Mouse (Mus musculus) thymus, postnatal 0 days (tissue): ENCODE data around the gene Cdh20. TPM values are rescaled to one million over a fixed set of nuclear protein-coding genes. Genes with fewer than 3 reads are reported as not detected.
"Not testable (repeated sequence)": the region's sequence is repeated elsewhere in the genome, so short reads cannot be mapped to it uniquely, and the experiment has no call there.

Experiments
- DNase-seq: peaks from one replicate; pipeline ENCODE4 v3.0.0-alpha.2; 2015; ENCODE audit warnings: low spot score
- polyA plus RNA-seq: library from polyadenylated mRNA; unstranded; fragments of >200 nt; fragmentation: Nextera tagmentation; extraction: Ambion mirVana; gene quantifications from 2 replicates; pipeline ENCODE4 v1.2.1, GENCODE M21; 2015

Cdh20 gene
- polyA plus RNA-seq, 1 experiment from 2014 or later, result not detected

- DNase-seq, result no peak
Observed at GRCm38 (mm10) chr1:104916507-104916906, 148.2 kb downstream of the Cdh20 start.

GRCm38 (mm10) chr1:104917307-104917836 is 149.0 kb downstream of the Cdh20 start:
- no peak for DNase-seq

DNA sequence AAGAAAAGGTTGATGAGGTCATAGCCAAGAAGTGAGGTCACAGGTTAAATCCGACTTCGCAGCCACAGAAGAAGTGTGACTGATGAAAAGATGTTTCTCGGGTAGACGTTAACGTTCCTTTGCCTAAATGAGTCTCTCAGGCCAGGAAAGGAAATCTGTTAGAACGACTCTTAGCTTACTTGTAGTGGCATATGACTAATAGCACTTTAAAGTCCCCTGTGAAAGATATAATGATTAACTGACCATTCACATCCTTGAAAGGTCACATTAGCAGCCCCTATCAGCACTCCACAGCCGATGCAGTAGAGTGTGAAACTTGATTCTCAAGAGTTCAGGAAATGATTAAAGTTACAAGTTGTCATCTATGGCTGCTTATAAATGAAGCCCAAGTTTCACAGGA is 164.7 kb downstream of the Cdh20 start:
- DNase-seq, result no peak

GRCm38 (mm10) chr1:104936966-104937365 is 168.6 kb downstream of the Cdh20 start:
- DNase-seq, result no peak

DNA sequence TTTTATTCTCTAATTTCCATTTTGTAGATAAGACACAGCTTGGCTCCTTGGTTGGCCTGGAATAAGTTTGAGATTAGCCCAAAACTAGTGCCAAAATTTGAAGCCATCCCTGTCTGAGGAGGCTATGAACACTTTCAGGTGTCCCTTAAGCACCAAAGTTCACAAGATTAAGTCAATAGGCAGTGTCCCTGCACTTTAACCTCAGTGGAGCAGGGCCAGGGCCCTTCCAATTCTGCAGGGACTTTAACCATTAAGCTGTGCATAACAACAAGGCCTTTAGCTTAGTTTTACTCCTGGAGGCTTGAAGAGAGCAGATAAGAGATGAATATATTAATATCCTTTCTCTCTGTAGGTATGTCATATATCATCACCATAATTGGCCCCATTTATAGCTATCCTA is 170.8 kb downstream of the Cdh20 start:
- DNase-seq, result no peak

DNA sequence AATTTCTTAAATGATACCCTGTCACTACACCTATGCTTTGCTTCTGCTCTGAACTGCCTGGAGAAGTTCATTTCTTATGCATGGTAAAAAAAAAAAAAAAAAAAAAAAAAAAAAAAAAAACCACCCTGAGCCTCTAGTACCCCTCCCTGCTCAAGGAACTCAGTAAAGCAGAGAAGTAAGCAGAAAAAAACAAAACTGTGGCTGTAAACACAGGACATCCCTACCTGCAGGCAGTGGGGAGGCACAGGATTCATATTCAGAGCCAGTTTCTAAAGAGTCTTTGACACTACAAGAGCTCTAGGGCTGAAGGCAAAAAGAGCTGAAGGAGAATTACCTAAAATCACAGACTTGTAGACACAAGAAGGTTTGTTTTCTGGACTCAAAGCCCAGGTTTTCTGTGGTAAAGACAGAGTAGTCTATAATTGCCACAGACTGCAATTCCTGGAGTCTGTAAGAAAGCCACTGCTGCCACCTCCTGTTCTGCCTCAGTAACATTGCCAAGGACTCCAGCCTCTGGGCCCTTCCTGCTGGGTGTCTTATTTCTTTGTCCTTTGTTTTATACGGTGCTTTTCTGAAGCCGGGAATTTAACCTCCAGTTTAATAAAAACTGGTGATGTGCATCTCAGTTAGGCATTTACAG is 176.3 kb downstream of the Cdh20 start:
- DNase-seq, result no peak

- DNase-seq, result no peak
Observed at GRCm38 (mm10) chr1:104945110-104945489, 176.8 kb downstream of the Cdh20 start.

- not testable (repeated sequence) for DNase-seq
Observed at GRCm38 (mm10) chr1:104949640-104950039, 181.3 kb downstream of the Cdh20 start.

GRCm38 (mm10) chr1:104957046-104957445 is 188.7 kb downstream of the Cdh20 start:
- DNase-seq, result no peak

DNA sequence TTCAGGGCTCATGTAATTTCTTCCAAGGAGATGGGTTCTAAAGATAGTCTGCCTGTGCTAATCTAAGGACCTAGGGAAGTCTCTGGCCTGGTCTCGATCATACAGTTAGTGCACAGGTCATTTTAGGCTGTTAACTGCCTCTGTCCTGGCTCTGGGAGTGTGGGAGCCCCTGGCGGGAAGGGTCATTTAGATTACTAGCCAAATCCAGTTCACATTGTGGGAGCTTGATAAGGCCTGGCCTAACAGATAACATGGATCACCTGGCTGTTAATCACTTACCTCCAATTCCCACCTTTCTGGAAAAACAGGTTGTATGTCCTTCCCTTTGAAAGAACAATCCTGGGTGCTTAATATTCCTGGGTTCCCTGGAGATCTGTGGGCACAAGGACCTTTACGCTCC is 193.3 kb downstream of the Cdh20 start:
- DNase-seq, result no peak

DNA sequence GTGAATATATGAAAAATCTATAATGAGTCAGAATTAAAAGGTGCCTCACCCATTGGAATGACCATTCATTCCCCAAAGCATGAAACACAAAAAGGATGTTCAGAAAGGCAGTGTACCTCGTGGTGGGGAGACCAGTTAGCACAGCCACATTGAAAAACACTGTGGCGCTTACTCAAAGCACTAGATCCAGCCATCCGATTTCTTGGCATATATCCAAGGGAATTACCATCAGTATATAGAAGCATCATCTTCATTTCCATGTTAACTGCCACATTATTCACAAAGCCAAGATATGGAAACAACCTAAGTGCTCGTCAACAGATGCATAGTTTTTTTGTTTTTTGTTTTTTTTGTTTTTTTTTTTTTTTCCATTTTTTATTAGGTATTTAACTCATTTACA is 193.9 kb downstream of the Cdh20 start:
- no peak for DNase-seq

DNA sequence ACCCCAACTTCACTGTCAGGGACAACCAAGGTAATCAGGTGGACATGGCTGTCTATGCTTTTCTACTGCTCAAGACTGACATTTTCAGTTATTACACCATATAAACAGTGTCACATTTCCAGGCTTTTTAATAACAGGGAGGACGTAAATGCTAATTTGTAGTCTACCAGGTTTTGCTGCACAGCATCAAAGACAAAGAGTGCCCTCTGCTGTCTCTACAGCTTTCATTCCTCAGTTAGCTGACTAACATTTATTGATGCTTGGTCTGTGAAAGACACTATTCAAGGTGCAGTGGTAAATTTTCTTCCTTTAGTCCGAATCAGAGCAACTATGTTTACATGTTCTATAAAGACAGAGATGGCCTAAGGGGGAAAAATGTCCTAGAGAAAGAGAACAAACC is 210.7 kb downstream of the Cdh20 start:
- no peak for DNase-seq

GRCm38 (mm10) chr1:104980273-104980672 is 211.9 kb downstream of the Cdh20 start:
- DNase-seq, result no peak

GRCm38 (mm10) chr1:104986222-104986973 is 218.1 kb downstream of the Cdh20 start:
- peak; percentile 59 for DNase-seq

GRCm38 (mm10) chr1:104987526-104987925 is 219.2 kb downstream of the Cdh20 start:
- no peak for DNase-seq

GRCm38 (mm10) chr1:104992441-104992840 is 224.1 kb downstream of the Cdh20 start:
- DNase-seq, result no peak

GRCm38 (mm10) chr1:104993905-104994611 is 225.7 kb downstream of the Cdh20 start:
- DNase-seq, result no peak

DNA sequence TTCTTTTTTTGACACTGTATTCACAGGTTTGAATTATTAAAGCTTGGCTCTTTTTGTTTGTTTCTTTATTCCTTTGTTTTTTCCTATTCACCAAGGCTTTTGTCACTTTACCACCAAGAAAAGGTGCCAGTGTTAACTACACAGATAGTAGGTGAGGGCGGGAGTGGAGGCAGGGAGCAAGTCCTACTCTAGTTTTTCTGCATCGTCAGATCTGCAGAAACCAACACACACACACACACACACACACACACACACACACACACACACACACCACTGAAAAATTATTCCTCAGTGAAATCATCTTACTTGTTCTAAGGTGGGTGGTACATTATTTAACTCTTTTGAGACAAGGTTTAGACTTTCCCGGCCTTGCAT is 226.3 kb downstream of the Cdh20 start:
- no peak for DNase-seq

DNA sequence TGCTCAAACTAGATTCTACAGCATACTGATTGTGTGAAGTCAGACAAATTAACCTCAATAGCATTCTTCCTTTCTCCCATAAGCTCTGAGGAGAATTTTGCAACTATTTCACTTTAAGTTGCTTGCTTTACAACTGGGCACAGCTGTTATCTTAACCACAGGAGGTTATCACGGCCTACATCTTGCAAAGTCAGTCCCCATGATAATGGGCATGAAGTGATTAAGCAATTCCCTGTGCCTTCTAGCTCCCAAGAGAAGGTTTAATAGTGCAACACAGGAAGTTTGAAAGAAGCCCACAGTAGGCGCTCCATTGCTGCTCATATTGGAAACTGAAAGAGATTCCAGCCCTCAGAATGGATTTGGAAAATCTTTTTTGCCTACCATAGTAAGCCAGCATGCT is 229.5 kb downstream of the Cdh20 start:
- no peak for DNase-seq

DNA sequence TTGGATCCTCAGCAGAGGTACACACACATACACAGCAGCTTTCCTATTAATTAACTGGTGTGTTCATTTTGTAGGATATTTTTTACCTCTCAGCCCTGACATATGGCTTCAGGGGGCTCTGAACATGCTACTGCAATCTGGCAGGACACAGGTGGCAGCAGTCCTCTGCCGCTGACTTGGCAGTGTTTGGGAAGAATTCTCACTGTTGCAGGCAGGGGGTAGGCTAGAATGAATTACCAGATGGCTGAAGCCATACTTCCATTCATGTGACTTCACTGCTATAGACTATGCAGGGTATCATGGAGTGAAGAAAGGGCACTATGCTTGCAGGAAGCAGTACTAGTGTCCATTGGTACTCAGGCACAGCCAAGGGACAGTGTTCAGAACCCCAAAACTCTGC is 233.8 kb downstream of the Cdh20 start:
- no peak for DNase-seq

- no peak for DNase-seq
Observed at GRCm38 (mm10) chr1:105003786-105004185, 235.5 kb downstream of the Cdh20 start.

DNA sequence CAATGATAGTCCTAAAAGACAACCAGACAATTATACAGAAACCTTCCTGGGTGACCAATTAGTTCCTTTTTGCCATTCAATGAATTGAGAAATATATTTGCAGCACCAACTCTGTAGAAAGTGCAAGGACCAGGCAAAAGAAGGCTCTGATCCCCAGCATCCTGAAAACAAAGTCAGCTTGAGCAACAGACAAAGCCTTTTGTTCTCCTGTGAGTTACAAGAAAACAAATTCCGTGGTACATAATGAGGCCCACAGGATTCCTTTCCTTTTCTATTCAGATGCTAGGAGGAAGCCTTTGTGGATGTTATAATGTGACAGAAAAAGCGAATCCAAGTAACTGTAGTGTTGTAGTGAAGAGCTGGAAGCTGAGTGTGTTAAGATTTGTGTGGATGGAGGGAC is 244.3 kb downstream of the Cdh20 start:
- no peak for DNase-seq
